Comparison of ENCODE assay signal across 8 mouse cellular contexts in the genomic region with DNA sequence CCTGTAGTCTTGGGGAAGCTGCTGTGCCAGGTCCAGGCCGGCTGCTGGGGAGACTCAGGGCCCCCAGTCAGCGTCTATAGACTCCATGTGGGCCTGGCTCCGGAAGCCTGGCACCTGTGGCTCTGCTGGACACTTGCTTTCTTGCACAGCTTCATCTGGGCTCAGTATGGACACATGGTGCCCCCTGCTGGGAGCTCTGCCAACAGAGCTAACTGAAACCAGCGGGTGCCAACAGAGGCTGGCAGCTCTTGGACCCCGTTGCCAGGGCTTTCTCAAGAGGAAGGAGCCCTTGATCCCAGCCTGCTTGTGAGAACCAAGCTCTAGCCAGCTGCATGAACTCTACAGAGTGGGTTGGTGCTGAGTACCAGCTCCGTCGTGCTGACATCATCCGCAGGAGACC. TPM values are rescaled to one million over a fixed set of nuclear protein-coding genes. Genes with fewer than 3 reads are reported as not detected.
DNase-seq lines count a peak whose midpoint lies in the region; ATAC-seq and TF ChIP-seq lines count a peak whose summit lies in the region.

No protein-coding gene starts in this region.

- ATAC-seq in heart, postnatal 0 days (ENCODE audit: insufficient read depth, low read depth) = peak; percentile 49; the same call in 1 of the 2 replicates
- ATAC-seq in heart, embryonic 11.5 days (replicated peaks; ENCODE audit: insufficient number of reproducible peaks, low FRiP score, low TSS enrichment) = no peak
- ATAC-seq in hindbrain, embryonic 15.5 days (ENCODE audit: low FRiP score, low read depth) = peak; percentile 83

- no peak overlapping the region for H3K4me2 ChIP-seq in heart, postnatal 0 days (ENCODE audit: low read depth, low read length)
- no peak overlapping the region for H3K4me2 ChIP-seq in heart, embryonic 11.5 days
- no peak overlapping the region for H3K4me2 ChIP-seq in hindbrain, embryonic 15.5 days

- peak; percentile 50 for TF ChIP-seq CTCF in heart, postnatal 0 days (IDR thresholded peaks at IDR 0.05; ENCODE audit: low read depth)
- TF ChIP-seq CTCF in cortical plate, adult 2 months (IDR thresholded peaks at IDR 0.05; ENCODE audit: extremely low read depth, insufficient read depth, low read length) = peak; percentile 43
- TF ChIP-seq CTCF in olfactory bulb, adult 2 months (IDR thresholded peaks at IDR 0.05; ENCODE audit: insufficient read depth, low read depth, low read length) = peak; percentile 43; the same call in 1 of the 2 replicates

- TF ChIP-seq EP300 in heart, postnatal 0 days (IDR thresholded peaks at IDR 0.05; ENCODE audit: low read depth) = no peak

- 70% methylated on average over 8 of the region's 8 CpGs for WGBS in heart, postnatal 0 days
- WGBS in heart, embryonic 11.5 days (ENCODE audit: insufficient replicate concordance) = 95% methylated on average over 8 of the region's 8 CpGs
- 64% methylated on average over 8 of the region's 8 CpGs for WGBS in hindbrain, embryonic 15.5 days
- WGBS in olfactory bulb, adult 2 months = 21% methylated on average over 8 of the region's 8 CpGs

- no peak overlapping the region for H3K9ac ChIP-seq in heart, postnatal 0 days (replicated peaks; ENCODE audit: low read depth, low read length)
- no peak overlapping the region for H3K9ac ChIP-seq in heart, embryonic 11.5 days (ENCODE audit: low read depth, low read length)
- H3K9ac ChIP-seq in hindbrain, embryonic 15.5 days = no peak overlapping the region

- no peak overlapping the region for H3K27ac ChIP-seq in heart, postnatal 0 days (ENCODE audit: low read depth)
- H3K27ac ChIP-seq in heart, embryonic 11.5 days (ENCODE audit: low read depth, low read length) = no peak overlapping the region
- no peak overlapping the region for H3K27ac ChIP-seq in cortical plate, adult 2 months (ENCODE audit: insufficient read depth, low read length)
- no peak overlapping the region for H3K27ac ChIP-seq in hindbrain, embryonic 15.5 days (replicated peaks)
- no peak overlapping the region for H3K27ac ChIP-seq in olfactory bulb, adult 2 months (ENCODE audit: insufficient read depth, low read depth, low read length)

- DNase-seq in heart, postnatal 0 days (ENCODE audit: low spot score) = peak; percentile 30
- peak; percentile 32 for DNase-seq in T-cell, adult 2 months (ENCODE audit: low spot score)
- DNase-seq in left cerebral cortex, postnatal 4 days = peak; percentile 94
- peak; percentile 66 for DNase-seq in thymus, postnatal 25 days

- no peak for TF ChIP-seq POLR2A in cortical plate, adult 2 months (IDR thresholded peaks at IDR 0.05; ENCODE audit: extremely low read depth, insufficient read depth, low read length)
- TF ChIP-seq POLR2A in olfactory bulb, adult 2 months (IDR thresholded peaks at IDR 0.05; ENCODE audit: insufficient read depth, low read depth, low read length) = no peak

- no peaks in the 10 kb centered on the region for H3K27me3 ChIP-seq in heart, postnatal 0 days (ENCODE audit: control insufficient read depth, insufficient read depth, low read length)
- no peaks in the 10 kb centered on the region for H3K27me3 ChIP-seq in heart, embryonic 11.5 days (ENCODE audit: control insufficient read depth, insufficient read depth, low read length)
- H3K27me3 ChIP-seq in hindbrain, embryonic 15.5 days = no peaks in the 10 kb centered on the region

- no peaks in the 10 kb centered on the region for H3K9me3 ChIP-seq in heart, postnatal 0 days (replicated peaks; ENCODE audit: control insufficient read depth, low read length)
- H3K9me3 ChIP-seq in heart, embryonic 11.5 days (replicated peaks; ENCODE audit: control insufficient read depth, low read length) = no peaks in the 10 kb centered on the region
- no peaks in the 10 kb centered on the region for H3K9me3 ChIP-seq in hindbrain, embryonic 15.5 days

- H3K36me3 ChIP-seq in heart, postnatal 0 days (replicated peaks; ENCODE audit: control insufficient read depth, insufficient read depth, low read length) = peaks cover 46% of the 10 kb centered on the region
- peaks cover 22% of the 10 kb centered on the region for H3K36me3 ChIP-seq in heart, embryonic 11.5 days (ENCODE audit: control insufficient read depth, insufficient read depth, low read length)
- H3K36me3 ChIP-seq in hindbrain, embryonic 15.5 days = peaks cover 30% of the 10 kb centered on the region

- peaks cover 11% of the 10 kb centered on the region; the same call in 1 of the 2 replicates for H3K4me1 ChIP-seq in heart, postnatal 0 days (ENCODE audit: control insufficient read depth, insufficient read depth)
- H3K4me1 ChIP-seq in heart, embryonic 11.5 days (ENCODE audit: control insufficient read depth, insufficient read depth, low read length) = no peaks in the 10 kb centered on the region
- peaks cover 2% of the 10 kb centered on the region; the same call in 1 of the 2 replicates for H3K4me1 ChIP-seq in cortical plate, adult 2 months (ENCODE audit: control insufficient read depth, insufficient read depth, low read length)
- peaks cover 9% of the 10 kb centered on the region; the same call in 1 of the 2 replicates for H3K4me1 ChIP-seq in hindbrain, embryonic 15.5 days (replicated peaks)
- peaks cover 18% of the 10 kb centered on the region for H3K4me1 ChIP-seq in olfactory bulb, adult 2 months (ENCODE audit: control insufficient read depth, insufficient read depth, low read length)

- H3K4me3 ChIP-seq in heart, postnatal 0 days (ENCODE audit: low read depth, low read length) = no peak overlapping the region
- no peak overlapping the region for H3K4me3 ChIP-seq in heart, embryonic 11.5 days (ENCODE audit: low read depth, low read length)
- H3K4me3 ChIP-seq in cortical plate, adult 2 months (ENCODE audit: insufficient read depth, low read length) = no peak overlapping the region
- H3K4me3 ChIP-seq in hindbrain, embryonic 15.5 days = no peak overlapping the region
- H3K4me3 ChIP-seq in olfactory bulb, adult 2 months (ENCODE audit: insufficient read depth, low read depth, low read length) = no peak overlapping the region

- intact Hi-C loops in left cerebral cortex, postnatal 4 days (cut with DNase I) = no loop called here

RNA-seq across cellular contexts. Expression of a gene that starts 21.7 kb away (rescaled TPM):
- 12.2 and 27.4 TPM in 2 replicates for total RNA-seq in heart, postnatal 0 days (2014; rRNA removed; ENCODE audit: low replicate concordance)
- 42.3 and 44.9 TPM in 2 replicates for polyA plus RNA-seq in heart, postnatal 0 days (2015; fragmentation: Nextera tagmentation; extraction: Ambion mirVana)
- polyA plus RNA-seq in heart, embryonic 11.5 days (2014; fragmentation: Nextera tagmentation; extraction: Ambion mirVana) = 92.5 and 101 TPM in 2 replicates
- 48.0 and 48.2 TPM in 2 replicates for polyA plus RNA-seq in cortical plate, adult 2 months (2012; rRNA removed)
- polyA plus RNA-seq in hindbrain, embryonic 15.5 days (2015; fragmentation: Nextera tagmentation; extraction: Ambion mirVana) = 94.9 and 98.7 TPM in 2 replicates
- 10 to 100 TPM; 41.2 to 46.3 TPM for total RNA-seq in left cerebral cortex, postnatal 4 days (2021)
- not detected in 2 replicates for polyA plus RNA-seq in olfactory bulb, adult 2 months (2012; ENCODE audit: insufficient read depth, insufficient read length, low replicate concordance, missing spikeins)

RNA-seq across cellular contexts. Expression of a gene that starts 31.8 kb away (rescaled TPM):
- 131 and 172 TPM in 2 replicates for total RNA-seq in heart, postnatal 0 days (2014; rRNA removed; ENCODE audit: low replicate concordance)
- polyA plus RNA-seq in heart, postnatal 0 days (2015; fragmentation: Nextera tagmentation; extraction: Ambion mirVana) = 85.9 and 88.0 TPM in 2 replicates
- 165 and 188 TPM in 2 replicates for polyA plus RNA-seq in heart, embryonic 11.5 days (2014; fragmentation: Nextera tagmentation; extraction: Ambion mirVana)
- polyA plus RNA-seq in cortical plate, adult 2 months (2012; rRNA removed) = 86.3 and 89.3 TPM in 2 replicates
- 154 and 160 TPM in 2 replicates for polyA plus RNA-seq in hindbrain, embryonic 15.5 days (2015; fragmentation: Nextera tagmentation; extraction: Ambion mirVana)
- total RNA-seq in left cerebral cortex, postnatal 4 days (2021) = 100 to 1,000 TPM; 130 to 133 TPM
- not detected in 2 replicates for polyA plus RNA-seq in olfactory bulb, adult 2 months (2012; ENCODE audit: insufficient read depth, insufficient read length, low replicate concordance, missing spikeins)

RNA-seq across cellular contexts. Expression of a gene that starts 40.6 kb away (rescaled TPM):
- 12.9 and 25.6 TPM in 2 replicates for total RNA-seq in heart, postnatal 0 days (2014; rRNA removed; ENCODE audit: low replicate concordance)
- 11.3 and 12.8 TPM in 2 replicates for polyA plus RNA-seq in heart, postnatal 0 days (2015; fragmentation: Nextera tagmentation; extraction: Ambion mirVana)
- polyA plus RNA-seq in heart, embryonic 11.5 days (2014; fragmentation: Nextera tagmentation; extraction: Ambion mirVana) = 20.9 and 29.1 TPM in 2 replicates
- polyA plus RNA-seq in cortical plate, adult 2 months (2012; rRNA removed) = 18.3 and 19.3 TPM in 2 replicates
- polyA plus RNA-seq in hindbrain, embryonic 15.5 days (2015; fragmentation: Nextera tagmentation; extraction: Ambion mirVana) = 26.6 and 30.2 TPM in 2 replicates
- total RNA-seq in left cerebral cortex, postnatal 4 days (2021) = 10 to 100 TPM; 23.3 to 24.0 TPM
- not detected in 2 replicates for polyA plus RNA-seq in olfactory bulb, adult 2 months (2012; ENCODE audit: insufficient read depth, insufficient read length, low replicate concordance, missing spikeins)

Comparison
In these comparisons a context has a peak if more than half of its experiments do, and no peak if none do; other contexts are left out.
1. DNase-seq: peak in every context shown above with its lines; median percentile 94 in left cerebral cortex, postnatal 4 days; 66 in thymus, postnatal 25 days; 32 in T-cell, adult 2 months; 30 in heart, postnatal 0 days.
2. RNA of a gene that starts 21.7 kb away (polyA plus RNA-seq): 94.9 to 98.7 TPM in hindbrain, embryonic 15.5 days, 92.5 to 101 TPM in heart, embryonic 11.5 days, 48.0 to 48.2 TPM in cortical plate, adult 2 months and 42.3 to 44.9 TPM in heart, postnatal 0 days; not detected in olfactory bulb, adult 2 months; every median in the first group is over 10 times any median in the second.
3. RNA of a gene that starts 31.8 kb away (polyA plus RNA-seq): 165 to 188 TPM in heart, embryonic 11.5 days, 154 to 160 TPM in hindbrain, embryonic 15.5 days, 86.3 to 89.3 TPM in cortical plate, adult 2 months and 85.9 to 88.0 TPM in heart, postnatal 0 days; not detected in olfactory bulb, adult 2 months; every median in the first group is over 10 times any median in the second.
4. Peak in every context shown above with its lines, with median percentiles within 50 percentile points of each other: CTCF ChIP-seq.